Mouse (Mus musculus): ENCODE data around the gene Noc2l. TPM values are rescaled to one million over a fixed set of nuclear protein-coding genes. Genes with fewer than 3 reads are reported as not detected.

Gene Noc2l
- polyA plus RNA-seq (2012; ENCODE audit: insufficient read depth, low replicate concordance), result 9.1 and 29.6 TPM in 2 replicates

DNA sequence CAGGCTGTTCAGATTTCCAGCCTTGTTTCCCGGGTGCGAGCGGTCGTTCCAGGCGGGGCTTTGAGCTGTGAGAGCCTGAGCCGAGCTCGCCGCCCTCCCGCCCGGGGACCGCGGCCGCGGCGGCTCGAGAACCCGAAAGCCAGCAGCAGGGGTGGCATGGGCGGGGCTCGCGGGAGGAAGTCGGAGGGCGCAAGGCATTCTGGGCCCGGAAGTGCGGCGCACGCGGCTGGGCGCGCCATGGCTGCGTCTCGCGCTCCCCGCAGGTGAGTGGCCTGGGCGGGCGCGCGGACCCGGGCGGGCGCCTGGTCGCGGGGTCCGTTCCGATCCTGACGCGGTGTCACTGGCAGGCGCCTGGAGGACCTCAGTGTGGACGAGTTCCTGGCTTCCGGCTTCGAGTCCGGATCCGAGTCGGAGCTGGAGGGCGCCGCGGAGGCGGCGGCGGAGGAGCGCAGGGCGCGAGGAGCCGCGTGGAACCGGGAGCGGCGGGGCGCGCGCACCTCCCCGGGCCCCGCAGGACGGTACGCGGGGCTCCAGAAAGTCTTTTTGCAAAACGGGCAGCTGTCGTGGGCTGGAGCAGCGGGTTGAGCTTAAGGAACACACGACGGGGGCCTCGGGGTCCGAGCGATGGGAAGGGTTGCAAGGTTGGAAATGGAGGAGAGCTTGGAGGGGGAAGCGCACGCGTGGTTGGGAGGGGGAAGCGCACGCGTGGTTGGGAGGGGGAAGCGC, at the start of gene Noc2l:
Noc2l (plus strand) TSS at position 203 of the 726 bp plus-strand sequence.
- Histone ChIP-seq H3K4me1 (peaks cover 37% of the 10 kb centered on the region), H3K27me3 (replicated peaks) (peaks cover 7% of the 10 kb centered on the region), H3K9me3 (no peaks in the 10 kb centered on the region), H3K4me3 (replicated peaks) (peak within 1 kb of the TSS; percentile 96), H3K36me3 (replicated peaks; ENCODE audit: low read length) (peaks cover 61% of the 10 kb centered on the region)
- no peak for TF ChIP-seq GATA1 (IDR thresholded peaks at IDR 0.05; ENCODE audit: borderline replicate concordance, low read length)
- TF ChIP-seq FLI1 (IDR thresholded peaks at IDR 0.05; ENCODE audit: low read length), result peak; percentile 46; the same call in 1 of the 2 replicates

DNA sequence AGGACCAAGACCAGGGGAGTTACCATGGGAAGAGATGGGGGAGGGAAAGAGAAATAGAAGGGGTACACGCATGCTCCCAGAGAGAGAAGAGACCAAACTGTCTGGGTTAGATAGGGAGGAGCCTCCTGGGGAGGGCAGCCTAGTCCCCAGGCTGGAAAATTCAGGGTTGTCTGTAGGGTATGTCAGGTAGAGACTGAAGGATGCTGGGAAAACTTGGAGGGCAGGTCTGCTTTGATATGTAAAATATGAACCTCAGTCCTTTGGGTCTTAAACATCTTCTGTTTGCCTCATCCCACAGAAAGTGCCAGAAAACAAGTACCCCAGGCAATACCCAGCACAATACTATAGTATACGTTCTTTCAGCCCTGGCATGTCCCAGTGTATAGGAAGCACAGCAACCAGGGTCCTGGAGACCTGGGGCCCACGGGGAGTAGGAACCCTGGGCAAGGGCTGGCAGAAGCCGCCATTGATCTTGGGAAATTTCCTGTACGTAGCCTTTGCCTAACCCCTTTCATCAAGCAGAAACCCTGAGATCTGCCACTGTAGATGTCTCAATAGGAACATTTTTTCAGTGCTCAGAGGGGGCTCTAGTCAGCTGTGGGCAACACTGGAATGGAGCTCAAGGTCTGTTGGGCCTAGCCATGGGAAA, 47.5 kb upstream of the Noc2l start:
- Histone ChIP-seq H3K4me3 (replicated peaks) (no peak overlapping the region), H3K9me3 (no peaks in the 10 kb centered on the region), H3K27me3 (replicated peaks) (peaks cover 91% of the 10 kb centered on the region), H3K4me1 (peaks cover 43% of the 10 kb centered on the region), H3K36me3 (replicated peaks; ENCODE audit: low read length) (peaks cover 2% of the 10 kb centered on the region)
- no peak for TF ChIP-seq FLI1 (IDR thresholded peaks at IDR 0.05; ENCODE audit: low read length)
- no peak for TF ChIP-seq GATA1 (IDR thresholded peaks at IDR 0.05; ENCODE audit: borderline replicate concordance, low read length)

DNA sequence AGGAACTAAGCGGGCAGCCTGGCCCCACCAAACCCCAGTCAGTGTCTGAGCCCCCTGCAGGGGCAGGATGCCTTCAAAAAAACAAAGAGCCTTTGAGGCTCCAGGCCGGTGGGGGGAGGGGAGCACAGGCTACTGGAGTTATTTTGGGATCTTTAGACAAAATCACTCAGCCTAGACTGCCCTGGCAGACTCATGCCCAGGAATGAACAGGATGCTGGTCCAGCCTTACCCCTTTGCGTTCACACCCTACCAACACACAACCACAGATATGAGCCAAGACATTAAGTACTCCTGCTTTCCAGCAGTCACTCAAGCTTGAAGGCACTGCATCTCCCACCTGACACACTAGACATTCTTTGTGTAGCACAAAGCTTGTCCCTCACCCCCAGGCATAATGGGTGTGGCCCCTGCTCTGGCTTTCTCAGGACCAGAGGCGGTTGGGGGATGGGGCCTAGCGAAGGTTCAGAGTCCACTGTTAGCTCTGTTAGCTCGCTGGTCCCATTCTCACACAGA, 46.9 kb upstream of the Noc2l start:
- Histone ChIP-seq H3K4me1 (peaks cover 37% of the 10 kb centered on the region), H3K36me3 (replicated peaks; ENCODE audit: low read length) (peaks cover 2% of the 10 kb centered on the region), H3K27me3 (replicated peaks) (peaks cover 93% of the 10 kb centered on the region), H3K9me3 (no peaks in the 10 kb centered on the region), H3K4me3 (replicated peaks) (no peak overlapping the region)
- TF ChIP-seq FLI1 (IDR thresholded peaks at IDR 0.05; ENCODE audit: low read length) (no peak), GATA1 (IDR thresholded peaks at IDR 0.05; ENCODE audit: borderline replicate concordance, low read length) (no peak)

DNA sequence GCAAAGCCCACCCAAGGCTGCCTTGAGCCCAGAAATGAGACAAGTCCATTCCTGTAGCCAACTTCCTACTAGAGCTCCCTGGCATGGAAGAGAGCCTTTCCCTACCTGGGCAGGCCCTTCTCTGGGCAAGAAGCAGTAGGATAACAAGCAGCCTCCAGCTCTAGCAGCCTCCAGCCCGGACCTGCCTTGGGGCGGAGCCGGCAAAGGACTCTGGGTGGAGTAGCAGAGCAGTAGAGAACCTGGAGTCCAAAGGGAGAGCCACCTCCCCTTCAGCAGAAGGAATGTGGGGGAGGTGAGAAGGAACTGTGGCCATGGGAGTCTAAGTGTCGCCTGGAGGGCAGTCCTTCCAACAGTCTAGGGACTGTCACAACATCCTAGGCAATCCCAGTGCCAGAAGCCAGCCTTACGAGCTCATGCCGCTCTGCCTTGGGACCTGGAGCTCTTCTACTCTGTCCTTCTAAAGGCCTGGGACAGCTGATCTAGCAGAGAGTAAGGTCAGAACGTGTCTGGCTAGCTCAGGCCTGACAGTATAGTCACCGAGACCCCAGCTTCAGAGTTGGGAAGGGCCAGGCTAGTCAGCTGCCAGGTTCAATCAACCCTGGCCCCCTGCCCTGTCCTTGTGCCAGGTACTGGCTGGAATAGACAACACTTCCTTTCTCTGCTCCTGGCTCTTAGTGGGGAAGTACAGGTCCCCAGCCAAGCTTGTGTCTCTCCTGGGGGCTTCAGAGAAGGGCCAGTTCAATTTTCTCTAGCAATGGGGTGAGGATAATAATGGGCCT, 43.2 kb upstream of the Noc2l start:
- H3K4me3 ChIP-seq (replicated peaks), result no peak overlapping the region
- H3K4me1 ChIP-seq, result peaks cover 28% of the 10 kb centered on the region
- no peaks in the 10 kb centered on the region for H3K36me3 ChIP-seq (replicated peaks; ENCODE audit: low read length)
- TF ChIP-seq GATA1 (IDR thresholded peaks at IDR 0.05; ENCODE audit: borderline replicate concordance, low read length), result no peak
- no peak for TF ChIP-seq FLI1 (IDR thresholded peaks at IDR 0.05; ENCODE audit: low read length)
- no peaks in the 10 kb centered on the region for H3K9me3 ChIP-seq
- peaks cover 94% of the 10 kb centered on the region for H3K27me3 ChIP-seq (replicated peaks)

DNA sequence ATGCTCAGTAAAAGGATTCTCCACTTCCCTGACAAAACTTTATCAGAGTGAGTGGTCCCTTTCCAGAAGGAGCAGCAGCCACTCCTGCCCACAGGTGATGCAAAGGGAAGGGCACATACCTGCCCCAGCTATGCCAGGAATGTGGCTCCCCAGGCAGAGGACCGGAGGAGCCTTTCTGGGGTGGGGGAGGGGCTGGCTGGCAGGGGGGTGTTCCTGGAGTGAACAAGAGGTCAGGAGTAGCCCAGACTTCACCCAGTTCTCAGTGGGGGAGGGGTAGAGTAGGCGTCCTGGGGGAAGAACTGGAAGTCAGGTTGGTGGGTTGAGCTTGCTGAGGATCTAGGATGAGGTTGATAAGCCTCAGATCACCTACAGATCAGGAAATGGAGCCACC, 42.6 kb upstream of the Noc2l start:
- Histone ChIP-seq H3K4me1 (peaks cover 32% of the 10 kb centered on the region), H3K9me3 (no peaks in the 10 kb centered on the region), H3K4me3 (replicated peaks) (no peak overlapping the region), H3K27me3 (replicated peaks) (peaks cover 89% of the 10 kb centered on the region), H3K36me3 (replicated peaks; ENCODE audit: low read length) (no peaks in the 10 kb centered on the region)
- TF ChIP-seq GATA1 (IDR thresholded peaks at IDR 0.05; ENCODE audit: borderline replicate concordance, low read length) (no peak), FLI1 (IDR thresholded peaks at IDR 0.05; ENCODE audit: low read length) (no peak)

DNA sequence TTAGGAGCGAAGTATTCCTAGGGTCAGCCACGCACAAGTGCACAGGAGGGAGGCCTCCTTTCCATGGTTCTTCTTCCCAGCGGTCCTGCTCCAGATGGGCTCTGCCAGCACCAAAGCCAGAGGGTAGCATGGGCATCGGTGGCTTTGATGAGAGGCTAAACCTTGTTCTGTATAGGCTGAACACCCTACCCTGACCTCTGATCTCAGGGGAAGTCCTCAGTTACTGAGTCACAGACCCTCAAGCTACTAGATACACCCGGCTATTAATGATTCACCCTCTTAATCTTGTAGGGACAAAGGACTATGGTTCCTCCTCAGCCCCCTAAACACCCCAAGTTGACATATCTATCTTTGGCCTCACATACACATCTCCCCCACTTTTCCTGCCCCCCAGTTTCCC, 41.9 kb upstream of the Noc2l start:
- Histone ChIP-seq H3K36me3 (replicated peaks; ENCODE audit: low read length) (no peaks in the 10 kb centered on the region), H3K9me3 (no peaks in the 10 kb centered on the region), H3K4me1 (peaks cover 35% of the 10 kb centered on the region), H3K27me3 (replicated peaks) (peaks cover 83% of the 10 kb centered on the region), H3K4me3 (replicated peaks) (no peak overlapping the region)
- no peak for TF ChIP-seq GATA1 (IDR thresholded peaks at IDR 0.05; ENCODE audit: borderline replicate concordance, low read length)
- no peak for TF ChIP-seq FLI1 (IDR thresholded peaks at IDR 0.05; ENCODE audit: low read length)

DNA sequence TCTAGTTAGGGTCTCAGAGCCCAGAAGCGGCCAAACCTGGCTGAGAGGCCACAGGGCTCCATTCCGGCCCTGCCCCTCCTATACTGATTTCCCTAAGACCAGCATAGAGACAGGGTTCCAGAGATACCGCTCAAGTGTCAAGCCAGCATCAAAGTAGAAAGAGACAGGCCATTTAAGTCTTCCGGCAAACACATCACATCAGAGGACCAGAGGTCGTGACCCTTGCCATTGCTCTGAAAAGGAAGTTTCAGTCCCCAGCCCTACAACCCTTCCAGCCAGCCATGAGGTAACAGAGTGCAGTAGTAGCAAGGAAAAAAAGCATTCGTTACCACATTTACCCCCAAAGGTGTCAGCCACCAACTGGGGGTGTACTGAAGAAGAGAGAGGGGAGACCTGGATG, 41.5 kb upstream of the Noc2l start:
- Histone ChIP-seq H3K4me1 (peaks cover 36% of the 10 kb centered on the region), H3K36me3 (replicated peaks; ENCODE audit: low read length) (no peaks in the 10 kb centered on the region), H3K27me3 (replicated peaks) (peaks cover 78% of the 10 kb centered on the region), H3K4me3 (replicated peaks) (no peak overlapping the region), H3K9me3 (no peaks in the 10 kb centered on the region)
- no peak for TF ChIP-seq GATA1 (IDR thresholded peaks at IDR 0.05; ENCODE audit: borderline replicate concordance, low read length)
- TF ChIP-seq FLI1 (IDR thresholded peaks at IDR 0.05; ENCODE audit: low read length), result no peak

DNA sequence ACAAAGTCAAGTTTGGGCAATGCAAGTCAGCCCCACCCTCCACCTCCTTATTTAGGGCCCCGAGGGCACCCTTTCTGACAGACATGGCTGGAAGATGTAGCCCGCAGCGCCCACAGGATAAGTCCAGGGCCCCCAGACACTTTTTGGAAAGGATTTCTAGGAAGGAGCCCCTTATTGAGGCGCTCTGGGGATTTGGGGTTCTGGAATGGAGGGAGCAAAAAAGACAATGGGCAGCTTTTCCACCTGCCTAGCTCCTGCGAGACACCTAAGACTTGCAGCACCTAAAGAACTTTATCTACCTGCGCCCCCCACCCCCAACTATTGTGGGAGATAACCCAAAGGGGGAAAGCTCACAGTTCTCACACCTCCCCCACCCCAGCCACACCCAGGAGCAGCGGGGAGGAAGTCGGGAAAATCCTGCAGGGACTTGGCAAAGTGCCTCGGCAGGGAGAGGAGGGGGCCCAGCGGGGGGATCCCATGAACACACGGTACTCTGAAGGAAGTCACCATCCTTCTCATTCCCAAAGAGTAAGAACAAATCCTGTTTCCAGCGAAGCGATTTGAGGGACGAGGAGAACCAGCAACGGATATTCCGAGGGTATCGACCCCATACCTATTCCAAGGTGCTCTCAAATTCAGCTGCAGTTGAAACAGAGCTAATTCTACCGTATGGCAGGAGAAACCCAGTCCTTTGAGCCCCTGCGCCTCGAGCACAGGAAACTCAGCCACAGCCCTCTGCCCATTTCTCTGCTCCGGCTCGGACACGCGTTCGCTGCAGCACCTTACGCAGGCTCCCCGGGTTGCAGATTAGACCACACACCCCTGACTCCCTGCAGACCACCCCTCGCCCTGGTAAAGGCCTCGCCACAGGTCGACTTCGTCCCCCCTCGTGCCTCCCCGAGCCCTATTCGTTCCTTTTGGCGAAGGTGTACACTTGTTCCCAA, 39.6 kb upstream of the Noc2l start:
- peaks cover 60% of the 10 kb centered on the region for H3K27me3 ChIP-seq (replicated peaks)
- H3K4me1 ChIP-seq, result peaks cover 54% of the 10 kb centered on the region
- no peaks in the 10 kb centered on the region for H3K9me3 ChIP-seq
- peaks cover 3% of the 10 kb centered on the region for H3K36me3 ChIP-seq (replicated peaks; ENCODE audit: low read length)
- peak overlapping the region; percentile 97 for H3K4me3 ChIP-seq (replicated peaks)
- no peak for TF ChIP-seq FLI1 (IDR thresholded peaks at IDR 0.05; ENCODE audit: low read length)
- TF ChIP-seq GATA1 (IDR thresholded peaks at IDR 0.05; ENCODE audit: borderline replicate concordance, low read length), result no peak
